Mouse (Mus musculus) heart, postnatal 0 days (tissue): ENCODE data around the gene 9130019O22Rik. TPM values are rescaled to one million over a fixed set of nuclear protein-coding genes. Genes with fewer than 3 reads are reported as not detected.
"Not testable (repeated sequence)": the region's sequence is repeated elsewhere in the genome, so short reads cannot be mapped to it uniquely, and the experiment has no call there.

Source experiments
- ATAC-seq: fragments of 200-750 bp; cut with Nextera tagmentation; 2 replicates; pipeline ENCODE4 v1.8.0; 2017; ENCODE audit warnings: low read depth, moderate number of reproducible peaks, moderate library complexity; ENCODE audit not compliant: insufficient read depth
- DNase-seq: peaks from one replicate; pipeline ENCODE4 v3.0.0-alpha.2; 2016; ENCODE audit warnings: low spot score
- H3K27ac ChIP-seq: fragments of 300-500 bp; sonication (generic); 2 replicates; pipeline ENCODE4 v1.5.1; 2014; ENCODE audit warnings: low read depth, mild to moderate bottlenecking
- H3K27me3 ChIP-seq: fragments of 300-500 bp; sonication (generic); 2 replicates; pipeline ENCODE4 v1.6.1; 2014; ENCODE audit warnings: low read length, mixed read lengths; ENCODE audit not compliant: control insufficient read depth, insufficient read depth
- H3K36me3 ChIP-seq: fragments of 300-500 bp; sonication (generic); replicated peaks from 2 replicates; pipeline ENCODE4 v1.6.1; 2014; ENCODE audit warnings: low read length, mixed read lengths; ENCODE audit not compliant: control insufficient read depth, insufficient read depth
- H3K4me1 ChIP-seq: fragments of 300-500 bp; sonication (generic); 2 replicates; pipeline ENCODE4 v1.6.1; 2014; ENCODE audit warnings: antibody characterized with exemption; ENCODE audit not compliant: control insufficient read depth, insufficient read depth
- H3K4me2 ChIP-seq: fragments of 300-500 bp; sonication (generic); 2 replicates; pipeline ENCODE4 v1.6.1; 2014; ENCODE audit warnings: low read depth, mild to moderate bottlenecking, low read length, moderate library complexity
- H3K4me3 ChIP-seq: fragments of 300-500 bp; sonication (generic); 2 replicates; pipeline ENCODE4 v1.5.1; 2014; ENCODE audit warnings: low read depth, low read length
- H3K9ac ChIP-seq: fragments of 300-500 bp; sonication (generic); replicated peaks from 2 replicates; pipeline ENCODE4 v1.6.1; 2014; ENCODE audit warnings: low read depth, low read length, mixed read lengths
- H3K9me3 ChIP-seq: fragments of 300-500 bp; sonication (generic); replicated peaks from 2 replicates; pipeline ENCODE4 v1.6.1; 2016; ENCODE audit warnings: low read length; ENCODE audit not compliant: control insufficient read depth
- CTCF ChIP-seq: IDR thresholded peaks from 2 replicates; pipeline ENCODE4 v1.5.1; 2016; ENCODE audit warnings: antibody characterized with exemption, control low read depth, low read depth
- EP300 ChIP-seq: IDR thresholded peaks from 2 replicates; pipeline ENCODE4 v1.6.1; 2016; ENCODE audit warnings: antibody characterized with exemption, low read depth
- WGBS: fragments of 180-500 bp; shearing (Covaris S2); extraction: QIAGEN DNeasy Blood & Tissue Kit; methylation state at CpG from one replicate; pipeline ENCODE4 v1.1.7; 2014; 5-methylcytosine and 5-hydroxymethylcytosine counted together
- polyA plus RNA-seq: library from polyadenylated mRNA; unstranded; fragments of >200 nt; fragmentation: Nextera tagmentation; extraction: Ambion mirVana; gene quantifications from 2 replicates; pipeline ENCODE4 v1.2.1, GENCODE M21; 2015
- total RNA-seq: library from RNA; depleted of rRNA; stranded (reverse); fragments of >200 nt; gene quantifications from 2 replicates; pipeline ENCODE4 v1.2.3, GENCODE M21; 2014; ENCODE audit warnings: low replicate concordance

9130019O22Rik gene
- total and polyA plus RNA-seq, 2 experiments from 2014 or later: 2.8 to 3.2 TPM

DNA sequence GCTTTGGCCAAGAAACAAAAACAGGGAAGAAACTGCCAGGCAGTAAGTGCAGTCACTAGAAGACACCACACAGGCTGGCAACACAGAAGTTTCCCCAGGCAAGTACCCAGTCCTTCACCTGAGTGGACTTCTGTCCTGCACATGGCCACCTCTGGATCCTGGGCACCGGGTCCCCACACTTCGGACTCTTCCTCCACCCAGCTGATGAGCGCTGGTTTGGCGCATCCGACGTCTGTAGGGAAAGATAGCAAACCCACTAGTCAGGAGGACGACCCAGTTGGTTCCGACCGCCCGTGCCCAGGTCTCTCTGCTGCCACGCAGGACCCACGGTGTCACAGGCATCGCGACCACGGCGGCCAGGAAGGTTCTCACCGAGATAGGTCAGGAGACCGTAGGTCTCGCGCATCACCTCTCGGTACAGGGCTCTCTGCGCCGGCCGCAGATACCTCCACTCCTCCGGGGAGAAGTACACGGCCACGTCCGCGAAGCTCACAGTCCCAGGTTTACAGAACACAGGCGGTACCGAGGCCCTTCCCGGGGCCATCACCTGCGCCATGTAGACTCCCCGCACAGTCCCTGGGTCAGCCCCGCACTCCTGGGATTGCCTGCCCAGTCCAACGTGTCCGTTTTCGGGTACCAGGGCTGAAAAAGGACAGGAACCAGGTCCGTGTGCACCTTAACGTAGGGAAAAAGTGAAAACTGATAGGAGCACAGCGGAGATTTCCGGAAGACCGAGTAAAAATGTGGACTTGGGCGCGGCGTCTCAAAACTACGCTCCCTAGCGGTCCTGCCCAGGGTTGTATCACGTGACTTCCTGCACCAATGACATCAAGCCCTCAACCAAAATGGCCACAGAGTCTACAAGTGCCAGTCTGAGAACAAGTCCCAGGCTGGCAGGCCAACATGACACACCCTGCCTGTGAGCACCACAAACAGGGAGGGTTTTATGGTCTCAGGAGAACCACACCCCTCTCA, 11.4 kb downstream of the 9130019O22Rik start, which contains the start of gene Zfp747:
TSS of gene Zfp747 (minus strand) at position 780 of the 975 bp plus-strand sequence.
- peak within 1 kb of the TSS; percentile 79 for H3K9ac ChIP-seq
- not testable (repeated sequence) for H3K4me1 ChIP-seq, H3K36me3 ChIP-seq, H3K27me3 ChIP-seq, H3K9me3 ChIP-seq
- peak; percentile 66 for TF ChIP-seq CTCF
- WGBS: under 1% methylated on average over 48 of the region's 49 CpGs
- DNase-seq (peak; percentile 94), ATAC-seq (peak; percentile 96)
- peak within 1 kb of the TSS; percentile 58; the same call in 1 of the 2 replicates for H3K27ac ChIP-seq
- peak within 1 kb of the TSS; percentile 54 for H3K4me3 ChIP-seq
- peak within 1 kb of the TSS; percentile 84 for H3K4me2 ChIP-seq

DNA sequence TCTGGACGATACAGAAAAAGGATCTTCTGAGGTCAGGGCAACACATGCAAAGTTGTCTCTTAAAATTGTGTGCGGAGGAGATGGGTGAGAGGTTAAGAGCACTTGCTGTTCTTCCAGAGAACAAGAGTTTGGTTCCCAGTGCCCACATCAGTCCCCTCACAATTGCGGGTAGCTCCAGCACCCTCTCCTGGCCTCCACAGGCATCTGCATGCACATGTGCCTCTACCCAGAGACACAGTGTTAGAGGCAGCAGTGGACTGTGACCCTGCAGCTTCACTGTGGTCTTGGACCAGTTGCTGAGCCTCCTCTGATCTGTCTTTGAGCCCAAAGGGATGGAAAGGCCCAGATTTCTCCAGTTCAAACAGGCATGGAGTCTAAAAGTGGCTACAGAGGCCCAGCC, 15.1 kb downstream of the 9130019O22Rik start:
- not testable (repeated sequence) for H3K27ac ChIP-seq, DNase-seq
- WGBS: 82% methylated on average over 3 of the region's 3 CpGs

DNA sequence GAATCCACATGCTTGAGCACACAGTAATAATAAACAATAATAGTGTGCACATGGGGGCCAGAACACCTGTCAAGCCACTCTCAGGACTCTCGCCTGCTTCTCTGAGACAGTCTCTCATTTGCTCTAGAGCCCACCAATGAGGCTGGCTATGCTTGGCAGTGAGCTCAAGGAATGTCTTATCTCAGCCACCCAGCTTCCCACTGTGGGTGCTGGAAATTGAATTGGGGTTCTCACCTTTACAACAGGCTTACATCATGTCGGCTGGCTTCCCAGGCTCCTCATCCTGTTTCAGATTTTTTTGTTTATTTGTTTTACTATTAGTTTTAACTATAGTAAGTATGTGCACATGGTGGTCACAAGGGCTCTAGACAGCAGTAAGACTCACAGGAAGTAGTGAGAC, 15.8 kb downstream of the 9130019O22Rik start:
- Histone ChIP-seq H3K9ac (no peak overlapping the region), H3K27ac (no peak overlapping the region), H3K4me1 (no peaks in the 10 kb centered on the region), H3K4me2 (no peak overlapping the region), H3K27me3 (no peaks in the 10 kb centered on the region), H3K4me3 (no peak overlapping the region), H3K36me3 (no peaks in the 10 kb centered on the region), H3K9me3 (no peaks in the 10 kb centered on the region)
- DNase-seq (no peak), ATAC-seq (no peak)
- TF ChIP-seq CTCF: no peak
- no peak for TF ChIP-seq EP300
- 60% methylated on average over 2 of the region's 2 CpGs for WGBS

More for the DNA sequence above, 15.1 kb downstream of the 9130019O22Rik start:
- not testable (repeated sequence) for ATAC-seq, H3K9ac ChIP-seq, H3K36me3 ChIP-seq, H3K4me1 ChIP-seq, H3K4me2 ChIP-seq, H3K4me3 ChIP-seq, H3K9me3 ChIP-seq, H3K27me3 ChIP-seq

DNA sequence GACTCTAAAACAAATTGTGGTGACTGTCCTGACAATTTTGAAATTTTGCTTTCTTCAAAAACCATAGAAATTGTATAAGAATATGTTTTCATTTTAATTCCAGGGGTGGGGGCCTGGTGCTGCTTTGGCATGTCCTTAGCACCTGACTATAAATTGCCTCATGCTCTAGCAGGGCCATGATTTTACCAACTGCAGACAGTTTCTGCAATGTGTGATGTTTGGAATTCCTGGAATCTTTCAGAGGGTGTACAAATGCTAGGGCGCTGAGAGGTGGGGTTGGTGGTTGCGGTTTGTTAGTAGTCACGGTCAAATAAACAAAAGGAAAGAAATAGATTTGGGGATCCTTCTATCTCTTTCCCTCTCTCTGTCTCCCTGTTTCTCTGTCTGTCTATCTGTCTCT, 20.7 kb downstream of the 9130019O22Rik start:
- Histone ChIP-seq H3K4me1 (no peaks in the 10 kb centered on the region), H3K27me3 (no peaks in the 10 kb centered on the region), H3K36me3 (no peaks in the 10 kb centered on the region), H3K4me3 (no peak overlapping the region), H3K9me3 (no peaks in the 10 kb centered on the region), H3K27ac (no peak overlapping the region), H3K4me2 (no peak overlapping the region), H3K9ac (no peak overlapping the region)
- DNase-seq: no peak
- TF ChIP-seq EP300 (no peak), CTCF (no peak)
- ATAC-seq: no peak
- WGBS: 30% methylated on average over 3 of the region's 3 CpGs

DNA sequence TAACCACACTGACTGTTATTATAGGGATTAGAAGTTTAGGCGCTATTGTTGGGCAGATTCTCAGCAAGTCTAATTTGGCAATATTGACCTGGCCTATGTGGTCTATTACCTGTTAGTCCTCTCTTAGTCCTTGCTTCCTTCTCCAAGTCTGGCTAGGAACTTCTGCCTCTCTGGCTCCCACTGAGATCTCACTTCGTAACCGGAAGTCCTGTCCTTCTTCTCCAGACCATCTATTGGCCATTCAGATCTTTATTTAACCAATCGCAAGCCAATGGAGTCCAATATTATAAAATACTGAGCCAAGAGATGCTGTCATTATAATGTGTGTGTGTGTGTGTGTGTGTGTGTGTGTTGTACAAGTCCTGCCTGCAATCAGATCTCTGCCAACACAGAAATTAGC, 22.8 kb downstream of the 9130019O22Rik start:
- no peak for DNase-seq
- no peaks in the 10 kb centered on the region for H3K36me3 ChIP-seq
- ATAC-seq: no peak
- no peaks in the 10 kb centered on the region for H3K9me3 ChIP-seq
- no peaks in the 10 kb centered on the region for H3K4me1 ChIP-seq
- no peak for TF ChIP-seq CTCF
- no peak for TF ChIP-seq EP300
- no peak overlapping the region; the same call in 1 of the 2 replicates for H3K9ac ChIP-seq
- 68% methylated on average over 4 of the region's 4 CpGs for WGBS
- H3K4me3 ChIP-seq: peak overlapping the region; percentile 38; the same call in 1 of the 2 replicates
- H3K4me2 ChIP-seq: peak overlapping the region; percentile 58; the same call in 1 of the 2 replicates
- no peak overlapping the region for H3K27ac ChIP-seq
- H3K27me3 ChIP-seq: no peaks in the 10 kb centered on the region
